Mouse (Mus musculus) liver, postnatal 0 days (tissue): Measurements from ENCODE around the gene Lrp1. TPM values are rescaled to one million over a fixed set of nuclear protein-coding genes. Genes with fewer than 3 reads are reported as not detected.
A peak's percentile ranks its signal among the peaks of the same experiment; 100 is the strongest.

ENCODE experiments used
- ATAC-seq: fragments of 200-750 bp; cut with Nextera tagmentation; 2 replicates; pipeline ENCODE4 v1.8.0; 2017; ENCODE audit warnings: mild to moderate bottlenecking, moderate library complexity
- DNase-seq: peaks from one replicate; pipeline ENCODE4 v3.0.0-alpha.2; 2016
- H3K27ac ChIP-seq: fragments of 300-500 bp; sonication (generic); 2 replicates; pipeline ENCODE4 v1.5.1; 2014; ENCODE audit warnings: antibody characterized with exemption, moderate library complexity, mild to moderate bottlenecking, low read depth
- H3K27me3 ChIP-seq: fragments of 300-500 bp; sonication (generic); 2 replicates; pipeline ENCODE4 v1.6.1; 2014; ENCODE audit warnings: low read length, control low read depth, mixed read lengths; ENCODE audit not compliant: insufficient read depth
- H3K36me3 ChIP-seq: fragments of 300-500 bp; sonication (generic); replicated peaks from 2 replicates; pipeline ENCODE4 v1.6.1; 2014; ENCODE audit warnings: mild to moderate bottlenecking, control low read depth, low read length, moderate library complexity, mixed read lengths; ENCODE audit not compliant: insufficient read depth
- H3K4me1 ChIP-seq: fragments of 300-500 bp; sonication (generic); 2 replicates; pipeline ENCODE4 v1.6.1; 2014; ENCODE audit warnings: antibody characterized with exemption, mild to moderate bottlenecking, control low read depth; ENCODE audit not compliant: insufficient read depth
- H3K4me2 ChIP-seq: fragments of 300-500 bp; sonication (generic); 2 replicates; pipeline ENCODE4 v1.6.1; 2014; ENCODE audit warnings: low read depth, mild to moderate bottlenecking, low read length, moderate library complexity, mixed read lengths
- H3K4me3 ChIP-seq: fragments of 300-500 bp; sonication (generic); 2 replicates; pipeline ENCODE4 v1.5.1; 2014; ENCODE audit warnings: low read depth, low read length
- H3K9ac ChIP-seq: fragments of 300-500 bp; sonication (generic); replicated peaks from 2 replicates; pipeline ENCODE4 v1.6.1; 2014; ENCODE audit warnings: mild to moderate bottlenecking, moderate library complexity
- H3K9me3 ChIP-seq: fragments of 300-500 bp; sonication (generic); 2 replicates; pipeline ENCODE4 v1.6.1; 2016; ENCODE audit warnings: mild to moderate bottlenecking, control low read depth, low read length, mixed read lengths
- CTCF ChIP-seq: sonication (generic); IDR thresholded peaks from 2 replicates; pipeline ENCODE4 v1.5.1; 2016; ENCODE audit warnings: antibody characterized with exemption, low read depth
- EP300 ChIP-seq: IDR thresholded peaks from 2 replicates; pipeline ENCODE4 v1.6.1; 2016; ENCODE audit warnings: antibody characterized with exemption, low read depth, mild to moderate bottlenecking
- WGBS: fragments of 180-500 bp; shearing (Covaris S2); extraction: QIAGEN DNeasy Blood & Tissue Kit; methylation state at CpG from one replicate; pipeline ENCODE4 v1.1.7; 2014; ENCODE audit not compliant: insufficient replicate concordance; 5-methylcytosine and 5-hydroxymethylcytosine counted together
- polyA plus RNA-seq: library from polyadenylated mRNA; unstranded; fragments of >200 nt; fragmentation: Nextera tagmentation; extraction: Ambion mirVana; gene quantifications from 2 replicates; pipeline ENCODE4 v1.2.1, GENCODE M21; 2015

Lrp1 gene
- polyA plus RNA-seq, 1 experiment from 2014 or later = 49.2 TPM

GRCm38 (mm10) chr10:127546505-127546904, 74.4 kb downstream of the Lrp1 start:
- H3K36me3 ChIP-seq = peaks cover 52% of the 10 kb centered on the region
- 91% methylated on average over 7 of the region's 7 CpGs for WGBS

GRCm38 (mm10) chr10:127544375-127544774, 76.6 kb downstream of the Lrp1 start:
- Histone ChIP-seq H3K27me3 (no peaks in the 10 kb centered on the region), H3K9ac (no peak overlapping the region), H3K4me3 (no peak overlapping the region), H3K4me1 (no peaks in the 10 kb centered on the region), H3K36me3 (peaks cover 50% of the 10 kb centered on the region), H3K4me2 (no peak overlapping the region), H3K27ac (no peak overlapping the region), H3K9me3 (no peaks in the 10 kb centered on the region)
- ATAC-seq (no peak), DNase-seq (no peak)
- TF ChIP-seq EP300 = no peak
- TF ChIP-seq CTCF = no peak
- 83% methylated on average over 20 of the region's 20 CpGs for WGBS

More at GRCm38 (mm10) chr10:127546505-127546904, 74.4 kb downstream of the Lrp1 start:
- Histone ChIP-seq H3K9me3 (no peaks in the 10 kb centered on the region), H3K4me1 (no peaks in the 10 kb centered on the region), H3K27ac (no peak overlapping the region), H3K9ac (no peak overlapping the region), H3K4me3 (no peak overlapping the region), H3K4me2 (no peak overlapping the region), H3K27me3 (no peaks in the 10 kb centered on the region)
- TF ChIP-seq CTCF (peak; percentile 52), EP300 (no peak)
- DNase-seq = no peak
- no peak for ATAC-seq

- Histone ChIP-seq H3K36me3 (peaks cover 49% of the 10 kb centered on the region), H3K9me3 (no peaks in the 10 kb centered on the region), H3K4me3 (no peak overlapping the region), H3K4me2 (no peak overlapping the region), H3K4me1 (no peaks in the 10 kb centered on the region), H3K27ac (no peak overlapping the region), H3K9ac (no peak overlapping the region), H3K27me3 (no peaks in the 10 kb centered on the region)
- 67% methylated on average over 3 of the region's 3 CpGs for WGBS
- DNase-seq (no peak), ATAC-seq (no peak)
- TF ChIP-seq EP300 = no peak
Measured at GRCm38 (mm10) chr10:127543916-127544315, 77.0 kb downstream of the Lrp1 start.

- H3K27ac ChIP-seq = no peak overlapping the region
- H3K4me1 ChIP-seq = no peaks in the 10 kb centered on the region
- no peaks in the 10 kb centered on the region for H3K9me3 ChIP-seq
- no peak overlapping the region for H3K4me3 ChIP-seq
- ATAC-seq = no peak
- no peak for DNase-seq
- H3K36me3 ChIP-seq = peaks cover 53% of the 10 kb centered on the region
- no peak overlapping the region for H3K9ac ChIP-seq
- 61% methylated on average over 6 of the region's 6 CpGs for WGBS
- H3K4me2 ChIP-seq = no peak overlapping the region
- no peaks in the 10 kb centered on the region for H3K27me3 ChIP-seq
- no peak for TF ChIP-seq CTCF
- no peak for TF ChIP-seq EP300
Measured at GRCm38 (mm10) chr10:127542720-127543119, 78.2 kb downstream of the Lrp1 start.

GRCm38 (mm10) chr10:127542084-127542483, 78.9 kb downstream of the Lrp1 start:
- Histone ChIP-seq H3K4me3 (no peak overlapping the region), H3K36me3 (peaks cover 53% of the 10 kb centered on the region), H3K4me2 (no peak overlapping the region), H3K9me3 (no peaks in the 10 kb centered on the region), H3K9ac (no peak overlapping the region), H3K27ac (no peak overlapping the region), H3K4me1 (no peaks in the 10 kb centered on the region), H3K27me3 (no peaks in the 10 kb centered on the region; the same call in 1 of the 2 replicates)
- ATAC-seq (no peak), DNase-seq (no peak)
- 82% methylated on average over 13 of the region's 13 CpGs for WGBS
- TF ChIP-seq EP300 = no peak
- TF ChIP-seq CTCF = no peak

- no peak for DNase-seq
- Histone ChIP-seq H3K36me3 (peaks cover 50% of the 10 kb centered on the region), H3K4me1 (no peaks in the 10 kb centered on the region), H3K4me3 (no peak overlapping the region), H3K9me3 (no peaks in the 10 kb centered on the region), H3K4me2 (no peak overlapping the region), H3K9ac (no peak overlapping the region), H3K27me3 (peaks cover under 1% of the 10 kb centered on the region), H3K27ac (no peak overlapping the region)
- TF ChIP-seq CTCF (no peak), EP300 (no peak)
- WGBS = 84% methylated on average over 8 of the region's 8 CpGs
- no peak for ATAC-seq
Measured at GRCm38 (mm10) chr10:127541510-127541909, 79.4 kb downstream of the Lrp1 start.
